Mouse (Mus musculus): ENCODE results near the gene Adam1a.
A peak's percentile ranks its signal among the peaks of the same experiment; 100 is the strongest.

The Adam1a gene

GRCm38 (mm10) chr5:121544910-121545792, at the start of gene Adam1a, which contains the start of gene Gm42878:
Adam1a (minus strand) TSS chr5:121545482.
Gm42878 (minus strand) TSS chr5:121545482.
- peak; percentile 56 for DNase-seq (ENCODE audit: low spot score)

GRCm38 (mm10) chr5:121594714-121595313, 49.5 kb upstream of the Adam1a start:
- DNase-seq (ENCODE audit: low spot score) = no peak

GRCm38 (mm10) chr5:121593451-121594401, 48.4 kb upstream of the Adam1a start, which contains the start of gene Aldh2:
Aldh2 (minus strand) TSS chr5:121593824.
- DNase-seq (ENCODE audit: low spot score) = peak; percentile 73

- DNase-seq (ENCODE audit: low spot score) = no peak
Observed at GRCm38 (mm10) chr5:121592816-121593407, 47.6 kb upstream of the Adam1a start.

GRCm38 (mm10) chr5:121592064-121592815, 47.0 kb upstream of the Adam1a start:
- DNase-seq (ENCODE audit: low spot score) = no peak

- no peak for DNase-seq (ENCODE audit: low spot score)
Observed at GRCm38 (mm10) chr5:121591417-121592063, 46.3 kb upstream of the Adam1a start.

GRCm38 (mm10) chr5:121589928-121590327, 44.6 kb upstream of the Adam1a start:
- DNase-seq (ENCODE audit: low spot score) = no peak

GRCm38 (mm10) chr5:121586400-121587039, 41.2 kb upstream of the Adam1a start:
- DNase-seq (ENCODE audit: low spot score) = peak; percentile 9

- no peak for DNase-seq (ENCODE audit: low spot score)
Observed at GRCm38 (mm10) chr5:121585699-121586098, 40.4 kb upstream of the Adam1a start.

GRCm38 (mm10) chr5:121585005-121585404, 39.7 kb upstream of the Adam1a start:
- no peak for DNase-seq (ENCODE audit: low spot score)

GRCm38 (mm10) chr5:121583765-121584501, 38.7 kb upstream of the Adam1a start:
- DNase-seq (ENCODE audit: low spot score) = peak; percentile 15

GRCm38 (mm10) chr5:121581945-121582344, 36.7 kb upstream of the Adam1a start:
- no peak for DNase-seq (ENCODE audit: low spot score)

GRCm38 (mm10) chr5:121576927-121577488, 31.7 kb upstream of the Adam1a start:
- no peak for DNase-seq (ENCODE audit: low spot score)

- DNase-seq (ENCODE audit: low spot score) = no peak
Observed at GRCm38 (mm10) chr5:121575867-121576266, 30.6 kb upstream of the Adam1a start.

- peak; percentile 61 for DNase-seq (ENCODE audit: low spot score)
Observed at GRCm38 (mm10) chr5:121574145-121574544, 28.9 kb upstream of the Adam1a start.

- no peak for DNase-seq (ENCODE audit: low spot score)
Observed at GRCm38 (mm10) chr5:121570787-121571186, 25.5 kb upstream of the Adam1a start.

GRCm38 (mm10) chr5:121569881-121570420, 24.7 kb upstream of the Adam1a start:
- no peak for DNase-seq (ENCODE audit: low spot score)

- DNase-seq (ENCODE audit: low spot score) = no peak
Observed at GRCm38 (mm10) chr5:121566035-121566681, 20.9 kb upstream of the Adam1a start.

Measured in T-cell, adult 2 months (primary cell).